Mouse (Mus musculus): ENCODE measurements around the gene F2rl3. TPM values are rescaled to one million over a fixed set of nuclear protein-coding genes. Genes with fewer than 3 reads are reported as not detected.

F2rl3 gene
- polyA plus RNA-seq, 1 experiment from 2014 or later = 3.9 TPM

- no peak for DNase-seq (ENCODE audit: low spot score)
- no peaks in the 10 kb centered on the region; the same call in 1 of the 2 replicates for H3K4me1 ChIP-seq (replicated peaks; ENCODE audit: insufficient read depth, low read length)
- H3K27ac ChIP-seq = no peak overlapping the region
- no peak for TF ChIP-seq CTCF (IDR thresholded peaks at IDR 0.05; ENCODE audit: low read depth)
- no peaks in the 10 kb centered on the region for H3K27me3 ChIP-seq (ENCODE audit: insufficient read depth, low read length)
- H3K4me3 ChIP-seq (replicated peaks; ENCODE audit: low read depth, low read length) = no peak overlapping the region
- 95% methylated on average over 1 of the region's 1 CpGs for WGBS
- H3K4me2 ChIP-seq (ENCODE audit: low read length) = no peak overlapping the region
- peaks cover 72% of the 10 kb centered on the region for H3K36me3 ChIP-seq (ENCODE audit: insufficient read depth, low read length)
- no peak for ATAC-seq (replicated peaks; ENCODE audit: low FRiP score, low read depth)
- H3K9me3 ChIP-seq (replicated peaks; ENCODE audit: low read length) = no peaks in the 10 kb centered on the region
- H3K9ac ChIP-seq (ENCODE audit: low read depth, low read length) = no peak overlapping the region
Measured at GRCm38 (mm10) chr8:72728636-72729035, 33.0 kb upstream of the F2rl3 start.

GRCm38 (mm10) chr8:72735001-72735400, 26.7 kb upstream of the F2rl3 start:
- WGBS = 75% methylated on average over 5 of the region's 5 CpGs
- H3K27ac ChIP-seq = no peak overlapping the region
- no peak for DNase-seq (ENCODE audit: low spot score)

GRCm38 (mm10) chr8:72736868-72737267, 24.8 kb upstream of the F2rl3 start:
- H3K4me1 ChIP-seq (replicated peaks; ENCODE audit: insufficient read depth, low read length) = no peaks in the 10 kb centered on the region
- no peaks in the 10 kb centered on the region for H3K27me3 ChIP-seq (ENCODE audit: insufficient read depth, low read length)
- no peak overlapping the region for H3K9ac ChIP-seq (ENCODE audit: low read depth, low read length)
- TF ChIP-seq CTCF (IDR thresholded peaks at IDR 0.05; ENCODE audit: low read depth) = no peak
- no peaks in the 10 kb centered on the region for H3K9me3 ChIP-seq (replicated peaks; ENCODE audit: low read length)
- no peak overlapping the region for H3K27ac ChIP-seq
- DNase-seq (ENCODE audit: low spot score) (no peak), ATAC-seq (replicated peaks; ENCODE audit: low FRiP score, low read depth) (no peak)
- no peak overlapping the region for H3K4me2 ChIP-seq (ENCODE audit: low read length)
- peaks cover 67% of the 10 kb centered on the region for H3K36me3 ChIP-seq (ENCODE audit: insufficient read depth, low read length)
- H3K4me3 ChIP-seq (replicated peaks; ENCODE audit: low read depth, low read length) = no peak overlapping the region

More at GRCm38 (mm10) chr8:72735001-72735400, 26.7 kb upstream of the F2rl3 start:
- H3K27me3 ChIP-seq (ENCODE audit: insufficient read depth, low read length) = no peaks in the 10 kb centered on the region
- no peak overlapping the region for H3K4me3 ChIP-seq (replicated peaks; ENCODE audit: low read depth, low read length)
- peaks cover 74% of the 10 kb centered on the region for H3K36me3 ChIP-seq (ENCODE audit: insufficient read depth, low read length)
- TF ChIP-seq CTCF (IDR thresholded peaks at IDR 0.05; ENCODE audit: low read depth) = peak; percentile 9; the same call in 1 of the 2 replicates
- H3K4me1 ChIP-seq (replicated peaks; ENCODE audit: insufficient read depth, low read length) = no peaks in the 10 kb centered on the region
- no peak overlapping the region for H3K9ac ChIP-seq (ENCODE audit: low read depth, low read length)
- no peak overlapping the region for H3K4me2 ChIP-seq (ENCODE audit: low read length)
- H3K9me3 ChIP-seq (replicated peaks; ENCODE audit: low read length) = no peaks in the 10 kb centered on the region
- ATAC-seq (replicated peaks; ENCODE audit: low FRiP score, low read depth) = no peak

DNA sequence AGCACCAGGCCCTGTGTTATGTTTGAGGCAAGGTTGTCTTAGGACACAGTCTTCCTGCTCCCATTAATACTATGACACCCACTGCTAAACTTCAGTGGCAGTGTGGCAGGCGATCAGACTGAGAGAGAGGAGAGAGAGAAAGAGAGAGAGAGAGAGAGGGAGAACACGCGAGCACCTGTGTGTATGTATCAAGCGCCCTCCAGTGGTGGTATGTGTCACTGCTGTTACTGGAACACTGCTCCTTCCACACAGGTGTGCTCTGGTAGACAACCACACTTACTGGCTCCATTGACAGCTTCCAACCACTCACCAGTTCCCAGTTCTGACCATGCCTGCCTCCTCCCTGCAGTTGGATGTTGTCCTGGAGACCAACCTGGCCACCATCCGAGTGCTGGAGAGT, 15.6 kb upstream of the F2rl3 start:
- H3K4me3 ChIP-seq (replicated peaks; ENCODE audit: low read depth, low read length) = no peak overlapping the region
- H3K4me2 ChIP-seq (ENCODE audit: low read length) = no peak overlapping the region
- no peak overlapping the region for H3K27ac ChIP-seq
- DNase-seq (ENCODE audit: low spot score) = peak; percentile 61
- H3K4me1 ChIP-seq (replicated peaks; ENCODE audit: insufficient read depth, low read length) = no peaks in the 10 kb centered on the region
- WGBS = 51% methylated on average over 5 of the region's 5 CpGs
- ATAC-seq (replicated peaks; ENCODE audit: low FRiP score, low read depth) = 0 out of 2 replicates have a peak, but pooled peaks have one; percentile 30
- H3K9me3 ChIP-seq (replicated peaks; ENCODE audit: low read length) = no peaks in the 10 kb centered on the region
- no peaks in the 10 kb centered on the region for H3K27me3 ChIP-seq (ENCODE audit: insufficient read depth, low read length)
- TF ChIP-seq CTCF (IDR thresholded peaks at IDR 0.05; ENCODE audit: low read depth) = peak; percentile 79
- H3K9ac ChIP-seq (ENCODE audit: low read depth, low read length) = no peak overlapping the region
- H3K36me3 ChIP-seq (ENCODE audit: insufficient read depth, low read length) = peaks cover 67% of the 10 kb centered on the region

GRCm38 (mm10) chr8:72749846-72750245, 11.8 kb upstream of the F2rl3 start:
- Histone ChIP-seq H3K4me1 (replicated peaks; ENCODE audit: insufficient read depth, low read length) (no peaks in the 10 kb centered on the region), H3K9ac (ENCODE audit: low read depth, low read length) (no peak overlapping the region), H3K36me3 (ENCODE audit: insufficient read depth, low read length) (peaks cover 86% of the 10 kb centered on the region), H3K4me3 (replicated peaks; ENCODE audit: low read depth, low read length) (no peak overlapping the region), H3K27me3 (ENCODE audit: insufficient read depth, low read length) (no peaks in the 10 kb centered on the region), H3K9me3 (replicated peaks; ENCODE audit: low read length) (no peaks in the 10 kb centered on the region), H3K27ac (no peak overlapping the region), H3K4me2 (ENCODE audit: low read length) (no peak overlapping the region)
- ATAC-seq (replicated peaks; ENCODE audit: low FRiP score, low read depth) = no peak
- 95% methylated on average over 26 of the region's 26 CpGs for WGBS
- no peak for DNase-seq (ENCODE audit: low spot score)
- no peak for TF ChIP-seq CTCF (IDR thresholded peaks at IDR 0.05; ENCODE audit: low read depth)

GRCm38 (mm10) chr8:72750266-72750665, 11.4 kb upstream of the F2rl3 start:
- H3K9me3 ChIP-seq (replicated peaks; ENCODE audit: low read length) = no peaks in the 10 kb centered on the region
- DNase-seq (ENCODE audit: low spot score) = no peak
- no peak overlapping the region for H3K4me3 ChIP-seq (replicated peaks; ENCODE audit: low read depth, low read length)
- TF ChIP-seq CTCF (IDR thresholded peaks at IDR 0.05; ENCODE audit: low read depth) = no peak
- H3K27me3 ChIP-seq (ENCODE audit: insufficient read depth, low read length) = no peaks in the 10 kb centered on the region
- no peak for ATAC-seq (replicated peaks; ENCODE audit: low FRiP score, low read depth)
- no peak overlapping the region for H3K4me2 ChIP-seq (ENCODE audit: low read length)
- no peak overlapping the region for H3K27ac ChIP-seq
- no peaks in the 10 kb centered on the region for H3K4me1 ChIP-seq (replicated peaks; ENCODE audit: insufficient read depth, low read length)
- no peak overlapping the region for H3K9ac ChIP-seq (ENCODE audit: low read depth, low read length)
- 95% methylated on average over 6 of the region's 6 CpGs for WGBS
- peaks cover 82% of the 10 kb centered on the region for H3K36me3 ChIP-seq (ENCODE audit: insufficient read depth, low read length)

GRCm38 (mm10) chr8:72751126-72751525, 10.6 kb upstream of the F2rl3 start:
- 0 out of 2 replicates have a peak, but pooled peaks have one; percentile 10 for TF ChIP-seq CTCF (IDR thresholded peaks at IDR 0.05; ENCODE audit: low read depth)
- no peak overlapping the region for H3K4me2 ChIP-seq (ENCODE audit: low read length)
- H3K4me1 ChIP-seq (replicated peaks; ENCODE audit: insufficient read depth, low read length) = no peaks in the 10 kb centered on the region
- DNase-seq (ENCODE audit: low spot score) (no peak), ATAC-seq (replicated peaks; ENCODE audit: low FRiP score, low read depth) (no peak)
- no peaks in the 10 kb centered on the region for H3K27me3 ChIP-seq (ENCODE audit: insufficient read depth, low read length)
- H3K27ac ChIP-seq = no peak overlapping the region
- H3K9ac ChIP-seq (ENCODE audit: low read depth, low read length) = no peak overlapping the region
- H3K4me3 ChIP-seq (replicated peaks; ENCODE audit: low read depth, low read length) = no peak overlapping the region
- H3K36me3 ChIP-seq (ENCODE audit: insufficient read depth, low read length) = peaks cover 85% of the 10 kb centered on the region
- H3K9me3 ChIP-seq (replicated peaks; ENCODE audit: low read length) = no peaks in the 10 kb centered on the region
- WGBS = 87% methylated on average over 3 of the region's 3 CpGs
